Mouse (Mus musculus) stomach, embryonic 14.5 days (tissue): ENCODE measurements around the gene Frs3. TPM values are rescaled to one million over a fixed set of nuclear protein-coding genes. Genes with fewer than 3 reads are reported as not detected.

Experiments used
- ATAC-seq: fragments of 200-750 bp; cut with Nextera tagmentation; 2 replicates; pipeline ENCODE4 v1.8.0; 2017; ENCODE audit warnings: low read depth, moderate TSS enrichment; ENCODE audit not compliant: insufficient number of reproducible peaks, insufficient read depth, low FRiP score
- H3K27ac ChIP-seq: fragments of 300-500 bp; sonication (generic); 2 replicates; pipeline ENCODE4 v1.5.1; 2014; ENCODE audit warnings: mild to moderate bottlenecking, low read length, moderate library complexity, mixed read lengths
- H3K27me3 ChIP-seq: fragments of 300-500 bp; sonication (generic); 2 replicates; pipeline ENCODE4 v1.6.1; 2014; ENCODE audit warnings: low read length, control low read depth, mixed read lengths; ENCODE audit not compliant: control insufficient read depth, insufficient read depth
- H3K36me3 ChIP-seq: fragments of 300-500 bp; sonication (generic); 2 replicates; pipeline ENCODE4 v1.6.1; 2014; ENCODE audit warnings: mild to moderate bottlenecking, control low read depth, low read length, moderate library complexity, mixed read lengths; ENCODE audit not compliant: control insufficient read depth, insufficient read depth
- H3K4me1 ChIP-seq: fragments of 300-500 bp; sonication (generic); 2 replicates; pipeline ENCODE4 v1.6.1; 2014; ENCODE audit warnings: low read length, control low read depth, mixed read lengths; ENCODE audit not compliant: control insufficient read depth, insufficient read depth
- H3K4me2 ChIP-seq: fragments of 300-500 bp; sonication (generic); replicated peaks from 2 replicates; pipeline ENCODE4 v1.6.1; 2014; ENCODE audit warnings: low read depth, low read length, control low read depth
- H3K4me3 ChIP-seq: fragments of 300-500 bp; sonication (generic); 2 replicates; pipeline ENCODE4 v1.5.1; 2014; ENCODE audit warnings: low read depth, low read length, control low read depth
- H3K9ac ChIP-seq: fragments of 300-500 bp; sonication (generic); replicated peaks from 2 replicates; pipeline ENCODE4 v1.6.1; 2014; ENCODE audit warnings: low read depth, mild to moderate bottlenecking, control low read depth, low read length, moderate library complexity, mixed read lengths
- H3K9me3 ChIP-seq: fragments of 300-500 bp; sonication (generic); 2 replicates; pipeline ENCODE4 v1.6.1; 2016; ENCODE audit warnings: low read depth, low read length, control low read depth; ENCODE audit not compliant: control insufficient read depth
- WGBS: fragments of 180-500 bp; shearing (Covaris S2); extraction: QIAGEN DNeasy Blood & Tissue Kit; methylation state at CpG from one replicate; pipeline ENCODE4 v1.1.7; 2014; 5-methylcytosine and 5-hydroxymethylcytosine counted together
- polyA plus RNA-seq: library from polyadenylated mRNA; unstranded; fragments of >200 nt; fragmentation: Nextera tagmentation; extraction: Ambion mirVana; gene quantifications from 2 replicates; pipeline ENCODE4 v1.2.1, GENCODE M21; 2014

Gene Frs3
- polyA plus RNA-seq, 1 experiment from 2014 or later: 5.2 TPM

- Histone ChIP-seq H3K9ac (no peak overlapping the region), H3K4me3 (no peak overlapping the region), H3K27ac (no peak overlapping the region), H3K4me1 (peaks cover 6% of the 10 kb centered on the region; the same call in 1 of the 2 replicates), H3K27me3 (no peaks in the 10 kb centered on the region), H3K4me2 (no peak overlapping the region), H3K9me3 (no peaks in the 10 kb centered on the region), H3K36me3 (no peaks in the 10 kb centered on the region)
- no peak for ATAC-seq
- WGBS: 83% methylated on average over 2 of the region's 2 CpGs
These were observed 51.4 kb downstream of the Frs3 start for GRCm38 (mm10) chr17:47740186-47740585.

- H3K9ac ChIP-seq: no peak overlapping the region
- H3K4me3 ChIP-seq: no peak overlapping the region
- no peak overlapping the region for H3K4me2 ChIP-seq
- H3K4me1 ChIP-seq: peaks cover 6% of the 10 kb centered on the region; the same call in 1 of the 2 replicates
- ATAC-seq: no peak
- no peaks in the 10 kb centered on the region for H3K9me3 ChIP-seq
- WGBS: 38% methylated on average over 16 of the region's 16 CpGs
- H3K27me3 ChIP-seq: no peaks in the 10 kb centered on the region
- H3K36me3 ChIP-seq: no peaks in the 10 kb centered on the region
- H3K27ac ChIP-seq: no peak overlapping the region
These were observed 54.3 kb downstream of the Frs3 start for GRCm38 (mm10) chr17:47742991-47743734.

GRCm38 (mm10) chr17:47744086-47744485 is 55.3 kb downstream of the Frs3 start:
- no peak for ATAC-seq
- H3K4me3 ChIP-seq: no peak overlapping the region
- WGBS: 93% methylated on average over 14 of the region's 14 CpGs
- no peak overlapping the region for H3K4me2 ChIP-seq
- H3K4me1 ChIP-seq: peaks cover 4% of the 10 kb centered on the region
- H3K9me3 ChIP-seq: no peaks in the 10 kb centered on the region
- H3K9ac ChIP-seq: no peak overlapping the region
- H3K27ac ChIP-seq: no peak overlapping the region
- no peaks in the 10 kb centered on the region for H3K36me3 ChIP-seq
- H3K27me3 ChIP-seq: no peaks in the 10 kb centered on the region

GRCm38 (mm10) chr17:47744746-47745368 is 56.0 kb downstream of the Frs3 start:
- ATAC-seq: no peak
- H3K27ac ChIP-seq: no peak overlapping the region
- 85% methylated on average over 10 of the region's 10 CpGs for WGBS

GRCm38 (mm10) chr17:47748791-47749553 is 60.1 kb downstream of the Frs3 start:
- no peak overlapping the region for H3K4me2 ChIP-seq
- 45% methylated on average over 14 of the region's 14 CpGs for WGBS
- H3K36me3 ChIP-seq: no peaks in the 10 kb centered on the region
- H3K4me1 ChIP-seq: peaks cover 8% of the 10 kb centered on the region
- peak; percentile 46; the same call in 1 of the 2 replicates for ATAC-seq
- no peaks in the 10 kb centered on the region for H3K9me3 ChIP-seq
- H3K27ac ChIP-seq: peak overlapping the region; percentile 18; the same call in 1 of the 2 replicates
- no peak overlapping the region for H3K4me3 ChIP-seq
- no peaks in the 10 kb centered on the region for H3K27me3 ChIP-seq
- H3K9ac ChIP-seq: no peak overlapping the region

More at GRCm38 (mm10) chr17:47744746-47745368, 56.0 kb downstream of the Frs3 start:
- Histone ChIP-seq H3K9ac (no peak overlapping the region), H3K4me2 (no peak overlapping the region), H3K36me3 (no peaks in the 10 kb centered on the region), H3K4me3 (no peak overlapping the region), H3K4me1 (peaks cover 8% of the 10 kb centered on the region), H3K9me3 (no peaks in the 10 kb centered on the region), H3K27me3 (no peaks in the 10 kb centered on the region)

- no peaks in the 10 kb centered on the region for H3K27me3 ChIP-seq
- H3K9ac ChIP-seq: no peak overlapping the region
- no peaks in the 10 kb centered on the region for H3K9me3 ChIP-seq
- no peak overlapping the region for H3K4me3 ChIP-seq
- no peak overlapping the region for H3K27ac ChIP-seq
- no peak overlapping the region for H3K4me2 ChIP-seq
- H3K4me1 ChIP-seq: peaks cover 8% of the 10 kb centered on the region
- ATAC-seq: no peak
- 90% methylated on average over 3 of the region's 3 CpGs for WGBS
- H3K36me3 ChIP-seq: no peaks in the 10 kb centered on the region
These were observed 60.8 kb downstream of the Frs3 start for GRCm38 (mm10) chr17:47749626-47750025.

- Histone ChIP-seq H3K9ac (no peak overlapping the region), H3K27me3 (no peaks in the 10 kb centered on the region), H3K4me2 (no peak overlapping the region), H3K4me1 (peaks cover 8% of the 10 kb centered on the region), H3K4me3 (no peak overlapping the region), H3K9me3 (no peaks in the 10 kb centered on the region), H3K36me3 (no peaks in the 10 kb centered on the region), H3K27ac (no peak overlapping the region)
- ATAC-seq: no peak
- 48% methylated on average over 6 of the region's 6 CpGs for WGBS
These were observed 61.3 kb downstream of the Frs3 start for GRCm38 (mm10) chr17:47750101-47750500.

- ATAC-seq: no peak
- H3K9me3 ChIP-seq: no peaks in the 10 kb centered on the region
- no peak overlapping the region for H3K27ac ChIP-seq
- no peaks in the 10 kb centered on the region for H3K36me3 ChIP-seq
- no peak overlapping the region for H3K4me2 ChIP-seq
- no peaks in the 10 kb centered on the region for H3K27me3 ChIP-seq
- 67% methylated on average over 5 of the region's 5 CpGs for WGBS
- peaks cover 8% of the 10 kb centered on the region for H3K4me1 ChIP-seq
- no peak overlapping the region for H3K9ac ChIP-seq
- H3K4me3 ChIP-seq: no peak overlapping the region
These were observed 63.0 kb downstream of the Frs3 start for GRCm38 (mm10) chr17:47751811-47752210.
